Mouse (Mus musculus) E14TG2a.4 (cell line): Measurements from ENCODE around the gene Ascl3.

ENCODE experiments used
- CTCF ChIP-seq: conservative IDR thresholded peaks from 2 replicates; pipeline ENCODE4 v1.5.1; 2014; ENCODE audit warnings: low read length
- NANOG ChIP-seq: IDR thresholded peaks from 2 replicates; pipeline ENCODE4 v1.6.1; 2014; ENCODE audit warnings: borderline replicate concordance, low read length, mixed read lengths

DNA sequence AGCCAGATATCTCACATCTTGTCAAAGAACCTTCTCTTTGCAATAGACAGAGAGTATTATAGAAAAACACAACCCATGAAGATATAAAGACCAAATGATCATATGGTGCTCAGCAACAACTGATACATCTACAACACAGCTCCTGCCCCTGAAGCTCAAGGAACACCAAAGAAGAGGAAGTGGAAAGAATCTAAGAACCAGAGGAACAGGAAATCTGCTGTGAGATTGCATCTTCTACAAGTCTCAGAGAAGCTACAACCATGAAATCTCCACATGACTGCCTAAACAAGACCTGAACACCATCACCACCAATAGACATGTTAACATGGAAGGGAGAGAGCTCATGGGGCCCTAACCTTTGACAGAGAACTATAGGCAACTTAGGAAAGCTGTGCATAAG is 40.7 kb upstream of the Ascl3 start:
- TF ChIP-seq CTCF: no peak
- no peak for TF ChIP-seq NANOG
